Mouse (Mus musculus): ENCODE data around the gene Atp8b3. TPM values are rescaled to one million over a fixed set of nuclear protein-coding genes. Genes with fewer than 3 reads are reported as not detected.

Gene Atp8b3
- 9.0 and 9.6 TPM in 2 replicates for polyA plus RNA-seq (2012; rRNA removed)

- DNase-seq (ENCODE audit: low read depth): peak; percentile 37
Observed at GRCm38 (mm10) chr10:80538710-80539394, at the start of gene Atp8b3. Gene Atp8b3, minus strand, starts transcription at chr10:80539124.

GRCm38 (mm10) chr10:80587305-80587657 lies 48.4 kb upstream of the Atp8b3 start:
- no peak for DNase-seq (ENCODE audit: low read depth)

- no peak for DNase-seq (ENCODE audit: low read depth)
Observed at GRCm38 (mm10) chr10:80586407-80587304, 47.7 kb upstream of the Atp8b3 start.

GRCm38 (mm10) chr10:80585581-80585980 lies 46.7 kb upstream of the Atp8b3 start:
- no peak for DNase-seq (ENCODE audit: low read depth)

- no peak for DNase-seq (ENCODE audit: low read depth)
Observed at GRCm38 (mm10) chr10:80584642-80585552, 46.0 kb upstream of the Atp8b3 start.

GRCm38 (mm10) chr10:80584045-80584488 lies 45.1 kb upstream of the Atp8b3 start:
- DNase-seq (ENCODE audit: low read depth): no peak

- no peak for DNase-seq (ENCODE audit: low read depth)
Observed at GRCm38 (mm10) chr10:80583047-80583446, 44.1 kb upstream of the Atp8b3 start.

GRCm38 (mm10) chr10:80578911-80579310 lies 40.0 kb upstream of the Atp8b3 start:
- DNase-seq (ENCODE audit: low read depth): no peak

- DNase-seq (ENCODE audit: low read depth): no peak
Observed at GRCm38 (mm10) chr10:80578131-80578750, 39.3 kb upstream of the Atp8b3 start.

- no peak for DNase-seq (ENCODE audit: low read depth)
Observed at GRCm38 (mm10) chr10:80577195-80578130, 38.5 kb upstream of the Atp8b3 start, which contains the start of gene Klf16. Gene Klf16, minus strand, starts transcription at chr10:80577321.

GRCm38 (mm10) chr10:80576351-80577194 lies 37.6 kb upstream of the Atp8b3 start:
- no peak for DNase-seq (ENCODE audit: low read depth)

GRCm38 (mm10) chr10:80575925-80576324 lies 37.0 kb upstream of the Atp8b3 start:
- no peak for DNase-seq (ENCODE audit: low read depth)

GRCm38 (mm10) chr10:80574896-80575295 lies 36.0 kb upstream of the Atp8b3 start:
- DNase-seq (ENCODE audit: low read depth): no peak

- DNase-seq (ENCODE audit: low read depth): no peak
Observed at GRCm38 (mm10) chr10:80573944-80574343, 35.0 kb upstream of the Atp8b3 start.

- DNase-seq (ENCODE audit: low read depth): no peak
Observed at GRCm38 (mm10) chr10:80572477-80572876, 33.6 kb upstream of the Atp8b3 start.

- no peak for DNase-seq (ENCODE audit: low read depth)
Observed at GRCm38 (mm10) chr10:80570871-80571836, 32.2 kb upstream of the Atp8b3 start.

GRCm38 (mm10) chr10:80570419-80570818 lies 31.5 kb upstream of the Atp8b3 start:
- DNase-seq (ENCODE audit: low read depth): no peak

GRCm38 (mm10) chr10:80569664-80570066 lies 30.7 kb upstream of the Atp8b3 start:
- no peak for DNase-seq (ENCODE audit: low read depth)
